Mouse (Mus musculus) limb, embryonic 14.5 days (tissue): ENCODE results near the gene Ptn. TPM values are rescaled to one million over a fixed set of nuclear protein-coding genes. Genes with fewer than 3 reads are reported as not detected.

Experiments used
- ATAC-seq: fragments of 200-750 bp; cut with Nextera tagmentation; 2 replicates; pipeline ENCODE4 v1.8.0; 2017; ENCODE audit warnings: low read depth, moderate number of reproducible peaks, moderate TSS enrichment; ENCODE audit not compliant: low FRiP score
- DNase-seq: peaks from one replicate; pipeline ENCODE4 v3.0.0-alpha.2; 2015; ENCODE audit warnings: low spot score
- H3K27ac ChIP-seq: fragments of 300-500 bp; sonication (generic); replicated peaks from 2 replicates; pipeline ENCODE4 v1.5.1; 2014; ENCODE audit warnings: low read depth, mild to moderate bottlenecking, low read length, moderate library complexity, mixed read lengths
- H3K27me3 ChIP-seq: fragments of 300-500 bp; sonication (generic); 2 replicates; pipeline ENCODE4 v1.6.1; 2014; ENCODE audit warnings: low read length, mixed read lengths; ENCODE audit not compliant: control insufficient read depth, insufficient read depth
- H3K36me3 ChIP-seq: fragments of 300-500 bp; sonication (generic); 2 replicates; pipeline ENCODE4 v1.6.1; 2014; ENCODE audit warnings: mild to moderate bottlenecking, low read length, moderate library complexity, mixed read lengths; ENCODE audit not compliant: control insufficient read depth, insufficient read depth
- H3K4me1 ChIP-seq: fragments of 300-500 bp; sonication (generic); 2 replicates; pipeline ENCODE4 v1.6.1; 2014; ENCODE audit warnings: antibody characterized with exemption, low read length, mixed read lengths; ENCODE audit not compliant: control insufficient read depth, insufficient read depth
- H3K4me2 ChIP-seq: fragments of 300-500 bp; sonication (generic); replicated peaks from 2 replicates; pipeline ENCODE4 v1.6.1; 2014; ENCODE audit warnings: low read depth, mild to moderate bottlenecking, low read length, moderate library complexity; ENCODE audit not compliant: severe bottlenecking
- H3K4me3 ChIP-seq: fragments of 300-500 bp; sonication (generic); replicated peaks from 2 replicates; pipeline ENCODE4 v1.5.1; 2014; ENCODE audit warnings: low read length
- H3K9ac ChIP-seq: fragments of 300-500 bp; sonication (generic); 2 replicates; pipeline ENCODE4 v1.6.1; 2014; ENCODE audit warnings: mild to moderate bottlenecking, low read depth, low read length, moderate library complexity; ENCODE audit not compliant: severe bottlenecking
- H3K9me3 ChIP-seq: fragments of 300-500 bp; sonication (generic); 2 replicates; pipeline ENCODE4 v1.6.1; 2016; ENCODE audit warnings: low read length; ENCODE audit not compliant: control insufficient read depth
- POLR2A ChIP-seq: fragments of 200-500 bp; IDR thresholded peaks from 2 replicates; pipeline ENCODE4 v1.8.0; 2012; ENCODE audit warnings: inconsistent platforms, mild to moderate bottlenecking, moderate library complexity, borderline replicate concordance; ENCODE audit not compliant: insufficient read depth, insufficient read length; ENCODE audit errors: extremely low read depth
- WGBS: fragments of 180-500 bp; shearing (Covaris S2); extraction: QIAGEN DNeasy Blood & Tissue Kit; methylation state at CpG from one replicate; pipeline ENCODE4 v1.1.7; 2014; 5-methylcytosine and 5-hydroxymethylcytosine counted together
- polyA plus RNA-seq, 2 experiments: library from polyadenylated mRNA; depleted of rRNA in 1 of 2; stranded (reverse) in 1 of 2; unstranded in 1 of 2; fragments of >200 nt; fragmentation: Nextera tagmentation in 1 of 2; extraction: Ambion mirVana in 1 of 2; gene quantifications; 2 replicates each; pipeline versions ENCODE4 v1.2.1 to v1.2.3; 2012 to 2014

Ptn gene
- polyA plus RNA-seq, 2 experiments, result 513 to 595 TPM

DNA sequence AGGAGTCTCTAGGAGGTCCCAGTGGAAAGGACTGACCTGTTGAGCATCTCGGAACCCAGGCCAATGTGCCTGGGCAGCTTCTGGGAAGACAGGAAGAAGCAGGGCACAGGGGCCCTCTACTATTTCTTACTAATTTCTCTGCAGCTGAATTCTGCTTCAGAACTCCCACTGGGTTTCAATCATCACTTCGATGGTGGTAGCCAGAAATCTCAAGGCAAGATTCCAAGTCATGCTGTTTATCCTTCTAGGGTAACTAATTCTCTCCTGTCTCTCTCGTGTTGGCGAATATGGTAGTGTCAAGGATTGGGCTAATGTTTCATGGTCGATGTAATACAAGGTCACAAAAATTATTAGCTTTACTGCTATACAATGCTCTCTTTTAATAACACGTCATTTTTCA is 34.2 kb upstream of the Ptn start:
- Histone ChIP-seq H3K9me3 (no peaks in the 10 kb centered on the region), H3K4me1 (peaks cover 15% of the 10 kb centered on the region), H3K9ac (no peak overlapping the region), H3K36me3 (no peaks in the 10 kb centered on the region), H3K4me3 (no peak overlapping the region), H3K27ac (no peak overlapping the region), H3K4me2 (no peak overlapping the region), H3K27me3 (no peaks in the 10 kb centered on the region)
- peak; percentile 52 for DNase-seq
- no peak for ATAC-seq
- TF ChIP-seq POLR2A, result no peak
- WGBS, result 50% methylated on average over 6 of the region's 6 CpGs

DNA sequence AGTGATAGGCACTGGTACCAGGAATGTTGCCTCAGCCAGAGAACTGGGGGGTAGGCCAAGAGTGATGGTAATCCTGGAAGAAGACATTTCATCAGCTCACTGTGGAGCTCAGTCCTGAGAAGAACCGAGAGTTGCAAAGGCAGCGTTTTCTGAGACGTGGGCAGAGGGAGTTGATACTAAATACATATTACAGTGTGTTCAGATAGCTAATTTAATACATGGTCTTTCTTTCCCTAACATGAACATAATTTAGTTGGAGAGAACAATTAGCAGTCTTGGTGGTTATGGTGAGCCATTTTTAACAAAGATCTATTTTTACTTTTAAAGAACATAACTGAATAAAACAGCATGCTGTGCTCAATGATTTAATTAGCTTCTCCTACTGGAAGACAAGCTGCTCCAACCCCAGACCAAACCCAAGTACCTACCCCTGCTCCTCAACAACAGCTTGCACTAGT is 33.0 kb upstream of the Ptn start:
- Histone ChIP-seq H3K9ac (no peak overlapping the region), H3K27me3 (no peaks in the 10 kb centered on the region), H3K36me3 (no peaks in the 10 kb centered on the region), H3K27ac (0 out of 2 replicates have a peak overlapping the region, but pooled peaks have one; percentile 0), H3K4me3 (no peak overlapping the region), H3K4me1 (peaks cover 15% of the 10 kb centered on the region), H3K4me2 (no peak overlapping the region), H3K9me3 (no peaks in the 10 kb centered on the region)
- 24% methylated on average over 3 of the region's 3 CpGs for WGBS
- no peak for TF ChIP-seq POLR2A
- ATAC-seq, result no peak
- no peak for DNase-seq

DNA sequence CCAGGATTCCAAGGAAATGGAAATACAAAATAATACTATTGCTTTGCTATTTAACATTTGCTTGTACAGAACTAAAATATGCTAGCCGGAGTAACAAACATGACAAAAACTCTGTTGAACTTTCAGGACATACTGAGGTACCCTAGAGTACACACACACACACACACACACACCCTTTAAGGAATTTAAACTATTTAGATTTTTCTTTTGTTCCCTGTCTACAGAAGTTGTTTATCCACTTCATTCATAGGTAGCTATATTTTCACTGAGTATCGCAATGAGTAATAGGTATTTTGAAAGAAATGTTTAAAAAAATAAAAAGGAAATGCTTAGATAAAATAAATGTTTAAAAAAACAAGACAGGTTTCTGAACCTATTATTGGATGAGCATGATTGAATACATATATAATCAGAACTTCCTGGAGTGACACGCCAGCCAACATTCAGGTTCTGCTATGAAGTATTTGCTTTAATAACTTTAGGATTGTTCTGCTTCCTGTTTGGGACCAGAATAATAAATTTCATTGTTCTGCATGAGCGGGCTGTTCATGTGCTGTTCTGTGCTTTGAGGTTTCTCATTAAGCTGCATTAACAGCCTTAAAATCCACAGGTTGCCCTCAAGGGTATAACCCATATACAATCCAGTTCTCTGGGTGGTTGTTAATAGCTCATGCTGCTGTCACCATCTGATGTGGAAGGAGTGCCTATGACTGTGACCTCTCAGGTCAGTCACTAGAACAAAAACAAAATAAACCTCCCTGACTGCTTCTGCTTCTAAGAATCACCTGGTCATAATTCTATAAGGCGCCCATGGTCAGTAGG is 32.3 kb upstream of the Ptn start:
- 28% methylated on average over 5 of the region's 5 CpGs for WGBS
- no peak for ATAC-seq

DNA sequence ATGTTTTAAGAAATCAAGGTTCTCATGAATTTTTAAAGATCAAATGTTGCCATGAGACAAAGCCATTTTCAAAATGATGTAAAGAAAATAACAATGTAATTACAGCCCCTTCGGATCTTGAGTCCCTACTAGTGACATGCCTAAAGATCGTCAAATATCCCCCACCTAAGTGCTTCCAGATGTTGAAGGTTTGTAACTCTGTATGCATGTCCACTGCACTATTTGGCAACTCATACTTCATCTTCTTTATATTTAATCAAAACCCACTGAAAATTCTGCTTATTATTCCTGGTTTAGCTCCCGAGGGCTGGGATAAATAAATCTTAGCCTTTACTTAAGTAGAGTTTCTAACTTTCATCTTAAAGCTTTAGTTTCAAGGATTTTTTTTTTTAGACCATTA is 31.7 kb upstream of the Ptn start:
- no peak overlapping the region for H3K4me2 ChIP-seq
- ATAC-seq (peak; percentile 62; the same call in 1 of the 2 replicates), DNase-seq (peak; percentile 78)
- peaks cover 15% of the 10 kb centered on the region for H3K4me1 ChIP-seq
- H3K27me3 ChIP-seq, result no peaks in the 10 kb centered on the region
- no peaks in the 10 kb centered on the region for H3K9me3 ChIP-seq
- H3K36me3 ChIP-seq, result no peaks in the 10 kb centered on the region
- no peak overlapping the region for H3K9ac ChIP-seq
- TF ChIP-seq POLR2A, result no peak
- H3K4me3 ChIP-seq, result no peak overlapping the region
- H3K27ac ChIP-seq, result no peak overlapping the region; the same call in 1 of the 2 replicates
- 11% methylated on average over 3 of the region's 3 CpGs for WGBS

More for the DNA sequence above, 32.3 kb upstream of the Ptn start:
- DNase-seq, result no peak
- H3K4me3 ChIP-seq, result no peak overlapping the region
- no peak overlapping the region for H3K4me2 ChIP-seq
- H3K4me1 ChIP-seq, result peaks cover 15% of the 10 kb centered on the region
- H3K27me3 ChIP-seq, result no peaks in the 10 kb centered on the region
- H3K9ac ChIP-seq, result no peak overlapping the region
- H3K27ac ChIP-seq, result 0 out of 2 replicates have a peak overlapping the region, but pooled peaks have one; percentile 48
- no peaks in the 10 kb centered on the region for H3K9me3 ChIP-seq
- no peaks in the 10 kb centered on the region for H3K36me3 ChIP-seq
- no peak for TF ChIP-seq POLR2A

DNA sequence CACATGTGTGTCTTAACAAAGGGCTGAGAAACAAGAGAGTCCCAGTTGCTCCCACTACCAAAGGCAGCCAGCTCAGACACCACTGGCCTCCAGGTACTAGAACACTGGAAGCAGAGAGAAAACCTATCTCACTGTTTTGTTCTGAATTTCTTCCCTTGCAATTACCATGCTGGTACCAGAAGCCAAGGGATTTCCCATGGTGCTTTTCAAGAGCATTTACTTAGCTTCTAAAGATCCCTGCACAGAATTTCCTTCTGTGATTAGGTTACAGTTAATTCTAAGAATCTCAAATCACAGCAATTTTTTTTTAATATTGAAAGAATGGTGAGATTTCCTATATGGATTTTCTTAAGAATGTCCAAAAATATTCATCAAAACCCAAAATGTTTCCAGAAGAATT is 31.2 kb upstream of the Ptn start:
- Histone ChIP-seq H3K27me3 (no peaks in the 10 kb centered on the region), H3K27ac (0 out of 2 replicates have a peak overlapping the region, but pooled peaks have one; percentile 48), H3K4me1 (peaks cover 15% of the 10 kb centered on the region), H3K36me3 (no peaks in the 10 kb centered on the region), H3K4me2 (no peak overlapping the region), H3K4me3 (no peak overlapping the region), H3K9me3 (no peaks in the 10 kb centered on the region), H3K9ac (no peak overlapping the region)
- no peak for TF ChIP-seq POLR2A
- no peak for ATAC-seq
- no peak for DNase-seq
